Mouse (Mus musculus) midbrain, embryonic 16.5 days (tissue): ENCODE measurements around the gene Olfr646. TPM values are rescaled to one million over a fixed set of nuclear protein-coding genes. Genes with fewer than 3 reads are reported as not detected.

Source experiments
- ATAC-seq: fragments of 200-750 bp; cut with Nextera tagmentation; 2 replicates; pipeline ENCODE4 v1.8.0; 2017; ENCODE audit warnings: moderate TSS enrichment
- H3K27ac ChIP-seq: fragments of 300-500 bp; sonication (generic); 2 replicates; pipeline ENCODE4 v1.5.1; 2014; ENCODE audit warnings: mild to moderate bottlenecking, low read length, mixed read lengths
- H3K27me3 ChIP-seq: fragments of 300-500 bp; sonication (generic); 2 replicates; pipeline ENCODE4 v1.6.1; 2014; ENCODE audit warnings: low read depth, low read length, mixed read lengths; ENCODE audit not compliant: control insufficient read depth, insufficient read depth
- H3K36me3 ChIP-seq: fragments of 300-500 bp; sonication (generic); 2 replicates; pipeline ENCODE4 v1.6.1; 2014; ENCODE audit warnings: mild to moderate bottlenecking, low read length, moderate library complexity, mixed read lengths; ENCODE audit not compliant: control insufficient read depth, insufficient read depth
- H3K4me1 ChIP-seq: fragments of 300-500 bp; sonication (generic); 2 replicates; pipeline ENCODE4 v1.6.1; 2014; ENCODE audit warnings: mild to moderate bottlenecking, low read length, mixed read lengths; ENCODE audit not compliant: control insufficient read depth, insufficient read depth
- H3K4me2 ChIP-seq: fragments of 300-500 bp; sonication (generic); 2 replicates; pipeline ENCODE4 v1.6.1; 2014; ENCODE audit warnings: mild to moderate bottlenecking, low read length, mixed read lengths
- H3K4me3 ChIP-seq: fragments of 300-500 bp; sonication (generic); 2 replicates; pipeline ENCODE4 v1.5.1; 2014; ENCODE audit warnings: low read depth, mild to moderate bottlenecking, low read length, moderate library complexity, mixed read lengths
- H3K9ac ChIP-seq: fragments of 300-500 bp; sonication (generic); 2 replicates; pipeline ENCODE4 v1.6.1; 2014; ENCODE audit warnings: low read depth, low read length, mixed read lengths
- H3K9me3 ChIP-seq: fragments of 300-500 bp; sonication (generic); replicated peaks from 2 replicates; pipeline ENCODE4 v1.6.1; 2014; ENCODE audit warnings: mild to moderate bottlenecking, low read length, mixed read lengths; ENCODE audit not compliant: control insufficient read depth, poor library complexity, severe bottlenecking
- WGBS: fragments of 180-500 bp; shearing (Covaris S2); extraction: QIAGEN DNeasy Blood & Tissue Kit; methylation state at CpG from one replicate; pipeline ENCODE4 v1.1.7; 2014; 5-methylcytosine and 5-hydroxymethylcytosine counted together
- polyA plus RNA-seq: library from polyadenylated mRNA; unstranded; fragments of >200 nt; fragmentation: Nextera tagmentation; extraction: Ambion mirVana; gene quantifications from 2 replicates; pipeline ENCODE4 v1.2.1, GENCODE M21; 2015

Gene Olfr646
- polyA plus RNA-seq, 1 experiment from 2014 or later, result not detected

- Histone ChIP-seq H3K4me3 (no peak within 1 kb of the TSS), H3K27me3 (no peaks in the 10 kb centered on the region), H3K9ac (no peak within 1 kb of the TSS), H3K9me3 (no peaks in the 10 kb centered on the region), H3K36me3 (no peaks in the 10 kb centered on the region), H3K4me2 (no peak within 1 kb of the TSS), H3K27ac (no peak within 1 kb of the TSS), H3K4me1 (no peaks in the 10 kb centered on the region)
- WGBS, result 89% methylated on average over 2 of the region's 2 CpGs
- ATAC-seq, result no peak
These were observed 45.8 kb downstream of the Olfr646 start, which contains the start of gene Ubqlnl for GRCm38 (mm10) chr7:104150456-104150855. Gene Ubqlnl, minus strand, starts transcription at chr7:104150556.

Other genes starting within 250 kb of the Olfr646 start
- not detected in 2 replicates for gene Olfr66, start 218.6 kb upstream of the Olfr646 start, polyA plus RNA-seq
- not detected in 2 replicates for gene Olfr64, start 210.4 kb upstream of the Olfr646 start, polyA plus RNA-seq
- not detected in 2 replicates for gene Olfr65, start 201.4 kb upstream of the Olfr646 start, polyA plus RNA-seq
- gene Olfr631, start 176.0 kb upstream of the Olfr646 start, polyA plus RNA-seq, result not detected in 2 replicates
- not detected in 2 replicates for gene Olfr632, start 170.5 kb upstream of the Olfr646 start, polyA plus RNA-seq
- not detected in 2 replicates for gene Olfr633, start 160.4 kb upstream of the Olfr646 start, polyA plus RNA-seq
- gene Olfr635, start 133.7 kb upstream of the Olfr646 start, polyA plus RNA-seq, result 0.03 TPM in 1 of 2 replicates, not detected in the other
- gene Olfr638, start 106.1 kb upstream of the Olfr646 start, polyA plus RNA-seq, result not detected in 2 replicates
- gene Olfr639, start 87.6 kb upstream of the Olfr646 start, polyA plus RNA-seq, result 0.04 TPM in 1 of 2 replicates, not detected in the other
- not detected in 2 replicates for gene Olfr640, start 79.3 kb upstream of the Olfr646 start, polyA plus RNA-seq
- gene Olfr641, start 69.4 kb upstream of the Olfr646 start, polyA plus RNA-seq, result not detected in 2 replicates
- gene Olfr642, start 52.2 kb upstream of the Olfr646 start, polyA plus RNA-seq, result not detected in 2 replicates
- gene 4930516K23Rik, start 43.4 kb upstream of the Olfr646 start, polyA plus RNA-seq, result not detected in 2 replicates
- not detected in 2 replicates for gene Olfr644, start 33.0 kb upstream of the Olfr646 start, polyA plus RNA-seq
- gene Olfr645, start 19.4 kb upstream of the Olfr646 start, polyA plus RNA-seq, result not detected in 2 replicates
- gene Ubqln5, start 25.0 kb downstream of the Olfr646 start, polyA plus RNA-seq, result not detected in 2 replicates
- gene Olfr643, start 32.5 kb downstream of the Olfr646 start, polyA plus RNA-seq, result not detected in 2 replicates
- not detected in 2 replicates for gene Ubqln3, start 38.4 kb downstream of the Olfr646 start, polyA plus RNA-seq
- not detected in 2 replicates for gene Ubqlnl, start 45.7 kb downstream of the Olfr646 start, polyA plus RNA-seq
- gene Olfm5, start 60.0 kb downstream of the Olfr646 start, polyA plus RNA-seq, result not detected in 2 replicates
- 0.66 and 0.67 TPM in 2 replicates for gene Olfr648, start 78.5 kb downstream of the Olfr646 start, polyA plus RNA-seq
- gene Olfr649, start 91.1 kb downstream of the Olfr646 start, polyA plus RNA-seq, result not detected in 2 replicates
- 0.35 and 0.46 TPM in 2 replicates for gene Trim6, start 113.9 kb downstream of the Olfr646 start, polyA plus RNA-seq
- 0.76 and 0.89 TPM in 2 replicates for gene Trim34a, start 139.6 kb downstream of the Olfr646 start, polyA plus RNA-seq
- 0.12 and 0.21 TPM in 2 replicates for gene Trim5, start 183.2 kb downstream of the Olfr646 start, polyA plus RNA-seq
- gene Trim12a, start 210.6 kb downstream of the Olfr646 start, polyA plus RNA-seq, result 1.6 and 1.7 TPM in 2 replicates
- not detected in 2 replicates for gene Trim34b, start 224.6 kb downstream of the Olfr646 start, polyA plus RNA-seq
- 1.4 and 1.5 TPM in 2 replicates for gene Trim12c, start 248.5 kb downstream of the Olfr646 start, polyA plus RNA-seq